Mouse (Mus musculus): ENCODE measurements around the gene Krt80.

Gene Krt80

DNA sequence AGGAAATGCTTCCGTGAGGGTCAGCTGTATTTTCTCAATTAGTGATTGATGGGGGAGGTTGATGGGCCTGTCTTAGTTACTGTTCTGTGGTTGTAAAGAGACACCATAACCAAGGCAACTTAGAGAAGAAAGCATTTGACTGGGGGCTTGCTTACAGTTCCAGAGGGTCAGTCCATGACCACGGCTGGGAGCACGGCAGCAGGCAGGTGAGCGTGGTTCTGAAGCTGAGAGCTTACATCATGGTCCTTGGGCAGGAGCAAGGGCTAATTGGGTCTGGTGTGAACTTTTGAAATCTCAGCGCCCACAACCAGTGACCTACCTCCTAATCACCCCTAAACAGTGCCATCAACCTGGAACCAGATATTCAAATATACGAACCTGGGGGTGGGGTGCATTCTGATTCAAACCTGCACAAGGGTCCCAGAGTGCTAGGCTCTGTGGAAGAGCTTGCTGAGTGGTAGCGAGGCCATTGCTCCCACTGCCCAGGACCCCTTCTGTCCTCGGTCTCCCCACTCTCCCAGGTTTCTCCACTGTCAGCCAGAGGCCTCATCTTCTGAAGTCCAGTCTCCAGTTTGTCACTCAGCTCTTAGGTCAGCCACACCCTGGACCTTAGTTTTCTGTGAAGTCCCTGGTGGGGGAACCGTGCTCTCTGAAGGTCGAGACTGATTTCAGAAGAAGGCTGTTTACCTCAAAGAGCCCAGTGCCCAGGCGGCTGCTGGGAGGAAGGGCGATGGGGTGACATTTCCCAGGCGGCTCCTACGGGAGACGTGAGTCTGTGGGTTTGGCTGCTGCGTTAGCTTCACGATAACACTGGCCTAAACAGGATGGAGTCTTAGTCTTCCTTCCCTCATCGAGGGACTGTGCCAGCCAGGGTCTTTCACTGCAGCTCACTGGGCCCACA, 52.8 kb downstream of the Krt80 start:
- DNase-seq (ENCODE audit: low spot score), result no peak

DNA sequence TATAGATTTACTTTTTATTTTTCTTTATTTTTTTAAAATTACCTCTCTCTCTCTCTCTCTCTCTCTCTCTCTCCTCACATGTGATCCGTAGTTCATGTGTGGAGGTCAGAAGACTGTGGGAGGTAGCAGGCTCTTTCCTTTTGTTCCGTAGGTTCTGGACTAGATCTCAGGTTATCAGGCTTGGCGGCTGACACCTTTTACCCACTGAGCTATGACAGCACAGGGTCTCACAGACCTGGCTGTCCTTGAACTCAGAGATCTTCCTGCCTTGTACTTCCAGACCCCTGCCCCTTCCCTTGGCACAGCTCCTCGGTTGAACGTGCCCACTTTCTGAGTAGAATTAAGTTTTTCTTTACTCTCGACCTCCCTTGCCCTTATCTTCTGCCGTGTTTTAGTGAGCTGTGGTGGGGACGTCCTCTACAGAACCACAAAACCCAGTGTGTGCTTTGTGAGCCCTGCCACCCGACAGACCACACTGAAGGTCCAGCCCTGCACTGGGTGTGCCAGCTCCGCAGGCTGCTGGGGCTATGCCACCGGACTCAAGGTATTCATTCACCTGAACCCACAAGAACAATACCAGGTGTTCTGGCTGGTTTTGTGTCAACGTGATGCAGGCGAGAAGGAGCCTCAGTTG, 53.6 kb downstream of the Krt80 start:
- no peak for DNase-seq (ENCODE audit: low spot score)

DNA sequence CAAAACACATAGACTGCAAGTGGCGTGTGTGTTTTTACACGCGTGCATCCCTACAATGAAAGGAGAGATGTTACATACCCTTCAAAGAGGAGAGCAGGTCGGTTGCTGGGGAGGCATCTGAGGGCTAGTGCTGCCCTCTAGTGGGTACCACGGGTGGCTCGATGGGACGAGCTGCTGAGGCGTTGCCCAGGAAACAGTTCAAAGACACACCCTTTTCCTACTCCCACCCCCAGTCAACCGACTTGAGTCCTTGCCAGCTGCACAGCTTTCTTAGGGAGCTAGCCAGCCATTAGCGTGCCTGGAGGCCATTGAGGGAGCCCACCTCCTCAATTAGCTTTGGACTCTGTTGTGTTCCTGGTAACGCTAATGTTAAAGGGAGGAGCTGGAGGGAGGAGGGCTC, 54.1 kb downstream of the Krt80 start:
- peak; percentile 87 for DNase-seq (ENCODE audit: low spot score)

DNA sequence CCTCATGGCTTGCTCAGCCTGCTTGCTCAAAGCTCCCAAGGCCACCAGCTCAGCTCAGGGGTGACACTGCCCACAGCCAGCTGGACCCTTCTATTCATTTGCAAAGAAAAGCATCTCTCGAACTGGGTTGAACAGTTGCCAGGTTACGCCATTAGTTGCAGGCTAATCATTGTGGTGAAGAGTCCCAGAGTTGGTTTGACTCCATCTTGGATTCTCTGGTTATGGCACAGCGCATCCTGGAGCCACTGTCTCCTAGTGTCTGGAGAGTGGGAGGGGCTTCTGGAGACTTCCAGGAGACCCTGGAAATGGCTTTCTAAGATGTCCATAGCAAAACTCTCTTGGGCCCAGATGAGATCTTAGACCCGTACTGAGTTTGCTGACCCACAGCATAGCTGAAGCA, 54.6 kb downstream of the Krt80 start:
- DNase-seq (ENCODE audit: low spot score), result no peak

DNA sequence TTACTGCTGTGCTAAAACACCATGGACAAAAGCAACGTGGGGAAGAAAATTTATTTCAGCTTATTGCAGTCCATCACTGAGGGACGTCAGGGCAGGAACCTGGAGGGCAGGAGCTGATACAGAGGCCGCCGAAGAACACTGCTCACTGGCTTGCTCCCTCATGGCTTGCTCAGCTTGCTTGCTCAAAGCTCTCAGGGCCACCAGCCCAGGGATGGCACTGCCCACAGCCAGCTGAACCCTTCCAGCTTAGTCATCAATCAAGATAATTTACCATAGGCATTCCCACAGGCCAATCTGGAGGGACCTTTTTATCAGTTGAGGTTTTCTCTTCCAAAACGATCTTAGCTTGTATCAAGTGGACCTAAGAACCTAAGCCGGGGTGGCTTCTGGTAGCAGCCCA, 58.0 kb downstream of the Krt80 start:
- no peak for DNase-seq (ENCODE audit: low spot score)

DNA sequence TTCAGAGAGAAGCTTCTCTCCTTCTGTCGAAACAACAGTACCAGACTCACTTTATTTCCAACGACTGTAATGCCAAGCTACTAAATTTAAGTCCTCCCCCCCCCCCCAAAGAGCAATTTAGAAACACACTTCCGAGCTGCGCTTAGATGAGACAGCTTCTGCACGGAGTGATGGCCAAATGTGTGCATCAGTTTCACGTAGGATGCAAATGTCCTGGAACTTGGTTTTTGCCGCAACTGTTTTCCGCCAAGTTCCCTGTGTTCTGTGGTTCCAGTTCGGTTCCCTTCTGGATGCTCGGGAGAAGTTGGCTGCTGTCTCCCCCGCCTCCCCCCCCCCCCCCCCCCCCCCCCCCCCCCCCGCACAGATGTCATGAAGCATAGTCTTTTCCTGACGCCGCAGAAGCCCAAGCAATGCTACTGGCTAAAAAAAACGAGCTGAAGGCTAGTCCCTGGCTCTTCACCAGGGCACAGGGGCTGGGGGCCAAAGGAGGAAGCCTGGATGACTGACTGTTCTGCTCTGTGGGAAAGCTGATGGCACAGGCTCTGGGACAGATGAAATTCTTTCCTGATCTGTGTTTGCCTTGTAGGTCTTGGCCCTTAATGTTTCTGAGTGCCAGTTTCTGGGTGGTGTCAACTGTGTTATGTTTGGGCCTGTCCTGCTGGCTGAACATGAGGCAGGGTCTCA, 58.7 kb downstream of the Krt80 start:
- no peak for DNase-seq (ENCODE audit: low spot score)

DNA sequence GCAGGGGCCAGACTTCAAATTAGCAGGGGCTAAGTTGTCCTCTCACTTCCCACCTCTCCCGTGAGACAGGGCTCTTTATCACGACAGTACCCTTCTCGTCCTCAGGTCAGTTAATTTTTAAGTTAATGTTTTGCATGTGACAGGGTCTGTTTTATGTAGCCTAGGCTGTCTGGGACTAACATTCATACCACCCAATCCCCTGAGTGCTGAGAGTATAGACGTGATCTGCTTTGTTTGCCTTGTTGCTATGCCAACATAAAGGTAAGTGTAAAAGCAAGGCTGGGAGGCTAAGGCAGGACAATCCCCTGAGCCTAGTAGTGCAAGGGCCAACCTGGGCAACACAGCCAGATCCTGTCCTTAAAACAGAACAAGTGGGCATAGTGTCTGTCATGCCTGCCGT, 60.5 kb downstream of the Krt80 start:
- DNase-seq (ENCODE audit: low spot score), result no peak

DNA sequence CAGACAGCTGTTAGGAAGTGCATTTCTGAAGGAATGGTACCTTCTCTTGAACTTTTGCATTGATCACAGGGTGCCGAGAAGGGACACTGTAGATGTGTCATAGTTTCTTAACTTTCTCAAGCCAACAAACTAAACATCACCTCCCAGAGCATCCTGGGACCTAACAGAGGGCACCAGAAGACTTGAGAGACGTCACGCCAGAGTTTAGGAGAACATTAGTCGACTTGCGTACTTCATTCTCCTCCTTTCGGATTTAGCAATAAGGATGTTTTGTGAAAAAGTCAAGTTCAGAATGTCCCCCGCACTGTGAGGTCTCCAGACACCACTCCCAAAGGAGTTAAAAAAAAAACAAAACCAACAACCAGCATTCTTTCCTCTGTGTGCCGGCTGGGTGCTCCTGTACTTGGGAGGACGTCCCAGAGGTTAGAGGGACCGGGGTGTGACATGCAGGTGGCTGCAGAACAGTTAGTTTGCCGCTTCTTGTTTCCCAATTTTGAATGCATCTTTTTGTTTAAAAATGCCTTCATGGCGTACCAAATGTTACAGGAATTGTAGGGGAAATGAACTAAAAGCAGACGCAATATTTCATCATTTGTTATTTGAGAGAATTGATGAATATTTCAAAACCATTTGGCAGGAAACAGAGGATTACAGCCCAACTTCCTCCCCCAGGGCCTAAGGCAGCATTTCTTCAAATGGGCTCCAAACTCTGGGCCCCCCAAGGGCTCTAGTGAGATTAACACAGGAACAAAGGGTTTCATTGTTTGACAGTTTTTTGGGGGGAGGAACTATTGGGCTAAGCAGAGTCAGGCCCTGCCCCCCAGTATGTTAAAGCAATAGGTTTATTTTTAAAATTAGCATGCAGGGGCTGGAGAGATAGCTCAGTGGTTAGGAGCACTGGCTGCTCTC, 61.3 kb downstream of the Krt80 start:
- DNase-seq (ENCODE audit: low spot score), result no peak

DNA sequence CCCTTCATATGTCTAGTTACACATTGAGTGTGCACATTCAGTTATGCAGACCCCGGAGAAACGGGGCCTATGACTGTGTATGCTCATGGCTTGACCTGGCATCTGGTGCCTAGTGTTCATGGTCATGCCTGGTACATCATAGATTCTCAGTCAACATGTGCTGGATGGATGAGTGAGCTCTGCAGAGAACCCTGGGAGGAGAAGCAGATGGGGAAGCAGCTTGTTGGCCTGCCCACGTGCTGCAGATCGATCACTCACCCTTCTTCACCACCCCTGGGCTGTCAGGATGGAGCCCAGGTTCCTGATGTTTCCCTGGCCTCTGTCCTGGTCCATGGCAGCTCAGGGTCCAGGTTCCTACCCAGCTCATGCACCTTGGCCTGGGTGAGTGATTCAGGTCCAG, 63.5 kb downstream of the Krt80 start:
- no peak for DNase-seq (ENCODE audit: low spot score)

DNA sequence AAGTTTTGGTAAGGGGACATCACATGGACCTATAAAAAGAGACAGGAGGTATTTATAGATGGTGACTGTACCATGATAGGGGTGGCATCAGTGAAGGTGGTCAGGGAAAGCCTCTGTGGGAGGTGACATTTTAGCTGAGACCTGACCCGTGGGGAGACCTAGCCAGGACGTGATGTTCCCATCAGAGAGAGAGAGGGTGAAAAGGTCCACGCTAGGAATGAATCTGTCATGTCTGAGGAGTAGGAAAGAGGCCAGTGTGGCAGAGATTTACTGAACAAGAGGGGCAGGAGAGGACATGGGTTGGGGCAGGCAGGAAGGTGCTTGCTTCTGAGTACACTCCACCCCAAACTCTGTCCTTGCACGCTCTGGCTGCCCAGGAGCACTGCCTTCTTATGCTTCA, 66.1 kb downstream of the Krt80 start:
- no peak for DNase-seq (ENCODE audit: low spot score)

DNA sequence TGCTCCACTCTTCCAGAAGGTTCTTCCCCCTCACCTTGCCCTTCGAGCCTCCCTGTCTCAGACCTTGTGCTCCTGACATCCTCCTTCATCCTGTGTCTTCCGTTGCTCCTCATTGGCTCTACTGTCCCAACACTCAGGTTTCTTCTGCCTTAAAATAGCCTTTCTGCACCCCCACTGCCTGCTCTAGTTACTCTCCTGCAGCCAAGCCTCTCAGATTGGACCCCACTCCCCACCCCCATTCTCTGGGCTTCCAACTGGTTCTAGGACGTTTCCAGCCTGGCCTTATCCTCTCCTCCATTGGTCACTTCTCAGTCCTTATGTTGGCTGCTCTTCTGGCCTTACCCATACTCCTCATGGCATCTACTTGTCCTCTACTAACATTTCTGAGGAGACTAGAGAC, 67.8 kb downstream of the Krt80 start:
- DNase-seq (ENCODE audit: low spot score), result no peak

DNA sequence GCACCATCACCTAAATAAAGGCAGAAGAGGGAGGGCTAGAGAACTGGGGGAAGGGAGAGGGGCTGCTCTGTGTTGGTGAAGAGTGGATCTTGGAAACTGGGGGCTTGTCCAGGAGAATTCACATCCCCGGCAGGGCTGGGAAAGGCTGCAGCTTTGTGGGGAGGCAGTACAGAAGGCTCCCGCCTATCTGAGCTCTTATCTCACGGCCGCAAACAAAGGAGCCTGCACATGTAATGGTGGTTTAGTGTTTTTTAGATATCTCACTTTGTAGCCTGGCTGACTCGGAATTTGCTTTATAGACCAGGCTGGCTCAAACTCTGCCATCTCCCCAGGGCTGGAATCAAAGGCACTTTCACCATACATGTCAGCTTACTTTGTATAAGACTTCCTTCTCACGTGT, 69.8 kb downstream of the Krt80 start:
- no peak for DNase-seq (ENCODE audit: low spot score)

DNA sequence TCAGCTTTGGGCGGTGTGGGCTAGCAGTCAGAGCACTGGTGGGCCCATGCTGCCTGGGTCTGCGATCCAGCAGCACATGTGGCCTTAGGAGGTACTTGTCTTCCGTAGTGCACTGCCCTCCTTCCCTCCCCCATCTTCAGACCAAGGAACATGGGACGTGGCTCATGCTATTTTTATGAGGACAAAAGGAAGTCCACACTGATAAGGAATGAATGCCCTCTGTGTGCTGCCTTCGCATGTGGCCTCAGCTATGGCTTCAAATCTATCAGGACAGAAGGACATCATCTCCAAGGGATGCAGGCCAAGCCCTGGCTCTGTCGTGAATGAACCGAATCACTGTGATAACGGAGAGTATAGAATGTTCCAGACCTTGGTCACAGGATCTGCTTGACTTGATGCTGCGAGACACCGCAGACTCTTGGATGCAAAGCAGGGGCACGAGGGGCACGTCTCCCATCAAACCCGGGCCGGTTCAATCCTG, 70.4 kb downstream of the Krt80 start:
- DNase-seq (ENCODE audit: low spot score), result no peak

DNA sequence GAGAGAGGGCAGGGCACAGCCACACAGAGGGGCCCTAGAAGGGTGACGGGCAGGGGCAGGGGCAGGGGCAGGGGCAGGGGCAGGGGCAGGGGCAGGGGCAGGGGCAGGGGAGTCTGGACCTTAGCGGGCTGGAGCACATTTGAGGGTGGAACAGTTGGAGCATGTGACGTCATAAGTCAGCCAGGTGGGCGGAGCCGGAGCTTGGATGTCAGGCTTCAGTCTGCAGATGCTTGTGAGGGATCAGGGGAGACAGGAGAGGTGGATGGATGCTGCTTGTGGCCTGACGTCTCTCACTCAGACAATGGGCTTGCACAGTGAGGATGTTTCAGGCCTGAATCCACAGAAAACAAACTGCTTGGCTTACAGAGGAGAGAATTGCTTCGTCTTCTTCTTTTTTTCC, 71.4 kb downstream of the Krt80 start:
- no peak for DNase-seq (ENCODE audit: low spot score)

DNA sequence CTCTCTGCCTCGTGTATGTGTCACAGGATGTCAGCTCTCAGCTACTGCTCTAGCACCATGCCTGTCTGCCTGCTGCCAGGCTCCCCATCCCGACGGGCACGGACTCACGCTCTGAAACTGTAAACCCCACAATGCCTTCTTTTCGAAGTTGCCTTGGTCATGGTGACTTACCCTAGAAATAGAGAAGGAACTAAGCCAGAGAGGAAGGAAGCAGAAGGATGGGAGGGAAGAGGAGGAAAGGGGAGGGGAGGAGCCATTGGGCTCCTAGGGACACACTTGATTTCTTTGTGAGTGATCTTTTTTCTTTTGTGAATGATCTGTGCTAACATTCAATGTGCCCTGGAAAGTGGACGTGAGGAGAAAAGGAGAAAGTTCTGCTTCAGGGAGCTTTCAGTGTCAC, 72.0 kb downstream of the Krt80 start:
- DNase-seq (ENCODE audit: low spot score), result no peak
